Mouse (Mus musculus): ENCODE results near the gene Cntn6. TPM values are rescaled to one million over a fixed set of nuclear protein-coding genes. Genes with fewer than 3 reads are reported as not detected.

Cntn6 gene
- polyA plus RNA-seq, 1 experiment: 0.09 TPM

- Histone ChIP-seq H3K27me3 (replicated peaks; ENCODE audit: control insufficient read depth, insufficient read depth, low read length) (no peaks in the 10 kb centered on the region), H3K36me3 (ENCODE audit: control insufficient read depth, insufficient read depth, low read length) (no peaks in the 10 kb centered on the region), H3K4me1 (ENCODE audit: control insufficient read depth, insufficient read depth, low read length) (no peaks in the 10 kb centered on the region), H3K4me3 (ENCODE audit: insufficient read depth, low read depth, low read length) (no peak overlapping the region), H3K27ac (ENCODE audit: insufficient read depth, low read depth, low read length) (no peak overlapping the region)
- DNase-seq: no peak
- TF ChIP-seq POLR2A (IDR thresholded peaks at IDR 0.05; ENCODE audit: low read depth, low read length): no peak
- no peak for TF ChIP-seq CTCF (conservative IDR thresholded peaks at IDR 0.05; ENCODE audit: insufficient read depth, insufficient read length, low read depth, low read length)
Measured at GRCm38 (mm10) chr6:104758125-104758524, 265.5 kb downstream of the Cntn6 start.

- TF ChIP-seq POLR2A (IDR thresholded peaks at IDR 0.05; ENCODE audit: low read depth, low read length): no peak
- no peak for DNase-seq
- 89% methylated on average over 3 of the region's 3 CpGs for WGBS
- H3K4me3 ChIP-seq (ENCODE audit: insufficient read depth, low read depth, low read length): no peak overlapping the region
- H3K36me3 ChIP-seq (ENCODE audit: control insufficient read depth, insufficient read depth, low read length): no peaks in the 10 kb centered on the region
- no peak overlapping the region for H3K27ac ChIP-seq (ENCODE audit: insufficient read depth, low read depth, low read length)
- H3K27me3 ChIP-seq (replicated peaks; ENCODE audit: control insufficient read depth, insufficient read depth, low read length): no peaks in the 10 kb centered on the region
- H3K4me1 ChIP-seq (ENCODE audit: control insufficient read depth, insufficient read depth, low read length): no peaks in the 10 kb centered on the region
Measured at GRCm38 (mm10) chr6:104761226-104761625, 268.6 kb downstream of the Cntn6 start.

- no peak for DNase-seq
- H3K27me3 ChIP-seq (replicated peaks; ENCODE audit: control insufficient read depth, insufficient read depth, low read length): no peaks in the 10 kb centered on the region
- H3K36me3 ChIP-seq (ENCODE audit: control insufficient read depth, insufficient read depth, low read length): no peaks in the 10 kb centered on the region
- H3K4me1 ChIP-seq (ENCODE audit: control insufficient read depth, insufficient read depth, low read length): no peaks in the 10 kb centered on the region
- TF ChIP-seq POLR2A (IDR thresholded peaks at IDR 0.05; ENCODE audit: low read depth, low read length) (no peak), CTCF (conservative IDR thresholded peaks at IDR 0.05; ENCODE audit: insufficient read depth, insufficient read length, low read depth, low read length) (no peak)
- WGBS: 96% methylated on average over 3 of the region's 3 CpGs
- H3K27ac ChIP-seq (ENCODE audit: insufficient read depth, low read depth, low read length): no peak overlapping the region
- no peak overlapping the region for H3K4me3 ChIP-seq (ENCODE audit: insufficient read depth, low read depth, low read length)
Measured at GRCm38 (mm10) chr6:104783891-104784290, 291.3 kb downstream of the Cntn6 start.

- Histone ChIP-seq H3K27ac (ENCODE audit: insufficient read depth, low read depth, low read length) (no peak overlapping the region), H3K4me1 (ENCODE audit: control insufficient read depth, insufficient read depth, low read length) (no peaks in the 10 kb centered on the region), H3K4me3 (ENCODE audit: insufficient read depth, low read depth, low read length) (no peak overlapping the region), H3K36me3 (ENCODE audit: control insufficient read depth, insufficient read depth, low read length) (no peaks in the 10 kb centered on the region), H3K27me3 (replicated peaks; ENCODE audit: control insufficient read depth, insufficient read depth, low read length) (no peaks in the 10 kb centered on the region)
- WGBS: 71% methylated on average over 2 of the region's 2 CpGs
- no peak for TF ChIP-seq CTCF (conservative IDR thresholded peaks at IDR 0.05; ENCODE audit: insufficient read depth, insufficient read length, low read depth, low read length)
- TF ChIP-seq POLR2A (IDR thresholded peaks at IDR 0.05; ENCODE audit: low read depth, low read length): no peak
- DNase-seq: no peak
Measured at GRCm38 (mm10) chr6:104787502-104787901, 294.9 kb downstream of the Cntn6 start.

GRCm38 (mm10) chr6:104808526-104808925, 315.9 kb downstream of the Cntn6 start:
- Histone ChIP-seq H3K27ac (ENCODE audit: insufficient read depth, low read depth, low read length) (no peak overlapping the region), H3K4me1 (ENCODE audit: control insufficient read depth, insufficient read depth, low read length) (no peaks in the 10 kb centered on the region), H3K27me3 (replicated peaks; ENCODE audit: control insufficient read depth, insufficient read depth, low read length) (no peaks in the 10 kb centered on the region), H3K36me3 (ENCODE audit: control insufficient read depth, insufficient read depth, low read length) (no peaks in the 10 kb centered on the region), H3K4me3 (ENCODE audit: insufficient read depth, low read depth, low read length) (no peak overlapping the region)
- WGBS: 75% methylated on average over 4 of the region's 4 CpGs
- TF ChIP-seq CTCF (conservative IDR thresholded peaks at IDR 0.05; ENCODE audit: insufficient read depth, insufficient read length, low read depth, low read length) (no peak), POLR2A (IDR thresholded peaks at IDR 0.05; ENCODE audit: low read depth, low read length) (no peak)
- no peak for DNase-seq

- TF ChIP-seq POLR2A (IDR thresholded peaks at IDR 0.05; ENCODE audit: low read depth, low read length): no peak
- TF ChIP-seq CTCF (conservative IDR thresholded peaks at IDR 0.05; ENCODE audit: insufficient read depth, insufficient read length, low read depth, low read length): no peak
- 58% methylated on average over 2 of the region's 2 CpGs for whole genome bisulfite sequencing
Measured at GRCm38 (mm10) chr6:104815610-104816009, 323.0 kb downstream of the Cntn6 start.

GRCm38 (mm10) chr6:104879711-104880110, 387.1 kb downstream of the Cntn6 start:
- Histone ChIP-seq H3K27me3 (replicated peaks; ENCODE audit: control insufficient read depth, insufficient read depth, low read length) (no peaks in the 10 kb centered on the region), H3K27ac (ENCODE audit: insufficient read depth, low read depth, low read length) (no peak overlapping the region), H3K36me3 (ENCODE audit: control insufficient read depth, insufficient read depth, low read length) (no peaks in the 10 kb centered on the region), H3K4me3 (ENCODE audit: insufficient read depth, low read depth, low read length) (no peak overlapping the region), H3K4me1 (ENCODE audit: control insufficient read depth, insufficient read depth, low read length) (no peaks in the 10 kb centered on the region)
- TF ChIP-seq POLR2A (IDR thresholded peaks at IDR 0.05; ENCODE audit: low read depth, low read length): no peak
- no peak for TF ChIP-seq CTCF (conservative IDR thresholded peaks at IDR 0.05; ENCODE audit: insufficient read depth, insufficient read length, low read depth, low read length)
- no peak for DNase-seq
- WGBS: 81% methylated on average over 1 of the region's 1 CpGs

More at GRCm38 (mm10) chr6:104815610-104816009, 323.0 kb downstream of the Cntn6 start:
- no peak for DNase-seq
- H3K27ac ChIP-seq (ENCODE audit: insufficient read depth, low read depth, low read length): no peak overlapping the region
- H3K4me3 ChIP-seq (ENCODE audit: insufficient read depth, low read depth, low read length): no peak overlapping the region
- H3K27me3 ChIP-seq (replicated peaks; ENCODE audit: control insufficient read depth, insufficient read depth, low read length): no peaks in the 10 kb centered on the region
- H3K36me3 ChIP-seq (ENCODE audit: control insufficient read depth, insufficient read depth, low read length): no peaks in the 10 kb centered on the region
- no peaks in the 10 kb centered on the region for H3K4me1 ChIP-seq (ENCODE audit: control insufficient read depth, insufficient read depth, low read length)

- Histone ChIP-seq H3K36me3 (ENCODE audit: control insufficient read depth, insufficient read depth, low read length) (no peaks in the 10 kb centered on the region), H3K4me1 (ENCODE audit: control insufficient read depth, insufficient read depth, low read length) (no peaks in the 10 kb centered on the region), H3K4me3 (ENCODE audit: insufficient read depth, low read depth, low read length) (no peak overlapping the region), H3K27ac (ENCODE audit: insufficient read depth, low read depth, low read length) (no peak overlapping the region), H3K27me3 (replicated peaks; ENCODE audit: control insufficient read depth, insufficient read depth, low read length) (no peaks in the 10 kb centered on the region)
- TF ChIP-seq CTCF (conservative IDR thresholded peaks at IDR 0.05; ENCODE audit: insufficient read depth, insufficient read length, low read depth, low read length) (no peak), POLR2A (IDR thresholded peaks at IDR 0.05; ENCODE audit: low read depth, low read length) (no peak)
- no peak for DNase-seq
- WGBS: 26% methylated on average over 2 of the region's 2 CpGs
Measured at GRCm38 (mm10) chr6:104884021-104884420, 391.4 kb downstream of the Cntn6 start.

Data from kidney, adult 2 months (tissue).